Mouse (Mus musculus) bone marrow macrophage, adult 2 months (primary cell): ENCODE data around the gene Slc2a6.
A peak's percentile ranks its signal among the peaks of the same experiment; 100 is the strongest.

Source experiments
- CTCF ChIP-seq: IDR thresholded peaks from 2 replicates; pipeline ENCODE4 v1.5.1; 2012; ENCODE audit warnings: low read depth, mild to moderate bottlenecking, low read length, moderate library complexity
- POLR2A ChIP-seq: IDR thresholded peaks from 2 replicates; pipeline ENCODE4 v1.6.1; 2012; ENCODE audit warnings: mild to moderate bottlenecking, low read depth, low read length, borderline replicate concordance

- TF ChIP-seq POLR2A (no peak), CTCF (peak; percentile 95)
Measured at GRCm38 (mm10) chr2:27017802-27018201, 10.0 kb downstream of the Slc2a6 start.
